Mouse (Mus musculus): ENCODE results near the gene Ambp. TPM values are rescaled to one million over a fixed set of nuclear protein-coding genes. Genes with fewer than 3 reads are reported as not detected.

Ambp gene
- polyA plus RNA-seq, 1 experiment from 2014 or later = 8.6 TPM

DNA sequence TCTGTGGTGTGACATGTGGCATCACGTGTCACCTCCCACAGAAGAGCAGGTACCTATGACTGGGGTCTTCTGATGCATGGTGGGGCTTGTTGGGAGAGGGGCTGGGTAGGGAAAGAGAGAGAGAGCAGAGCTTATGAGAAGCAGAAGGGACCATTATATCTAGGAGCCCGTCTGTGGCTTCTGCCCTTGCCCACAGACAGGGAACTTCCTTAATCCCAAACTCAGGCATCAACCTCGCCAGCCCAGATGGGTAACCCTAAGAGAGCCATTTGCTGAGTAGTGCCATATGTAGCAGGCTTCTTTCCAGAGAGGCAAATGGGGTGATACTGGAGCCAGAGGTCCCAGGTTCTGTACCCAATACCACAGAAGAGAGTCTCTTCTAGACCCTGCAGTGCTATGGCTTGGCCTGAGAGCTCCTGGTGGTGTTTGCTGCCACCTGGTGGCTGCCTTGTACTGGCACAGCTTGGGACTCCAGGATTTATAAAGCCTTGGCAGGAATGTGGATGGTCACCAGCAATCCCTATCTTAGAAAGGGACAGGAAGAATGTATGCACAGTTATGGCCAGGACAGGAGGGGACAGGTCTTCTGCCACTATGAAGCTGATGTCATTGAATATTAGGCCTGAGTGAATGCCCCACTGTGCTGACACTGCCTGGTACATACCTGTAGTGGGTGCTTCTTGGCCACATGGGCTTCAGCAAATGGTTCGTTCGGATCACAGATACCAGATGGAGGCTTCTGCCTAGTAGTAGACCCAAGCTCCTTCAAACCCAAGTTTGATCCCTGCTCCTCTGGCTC is 35.8 kb downstream of the Ambp start:
- WGBS = 82% methylated on average over 5 of the region's 5 CpGs

GRCm38 (mm10) chr4:63105651-63106050 is 48.9 kb downstream of the Ambp start:
- H3K4me2 ChIP-seq = no peak overlapping the region
- H3K9me3 ChIP-seq (replicated peaks) = no peaks in the 10 kb centered on the region
- no peak overlapping the region for H3K27ac ChIP-seq (ENCODE audit: poor library complexity, severe bottlenecking)
- no peak overlapping the region for H3K4me3 ChIP-seq
- no peak for ATAC-seq (ENCODE audit: insufficient number of reproducible peaks, low FRiP score)
- 84% methylated on average over 8 of the region's 8 CpGs for WGBS
- H3K9ac ChIP-seq = no peak overlapping the region
- H3K27me3 ChIP-seq (replicated peaks) = no peaks in the 10 kb centered on the region
- peaks cover 28% of the 10 kb centered on the region for H3K36me3 ChIP-seq
- no peaks in the 10 kb centered on the region for H3K4me1 ChIP-seq (replicated peaks)

More for the DNA sequence above, 35.8 kb downstream of the Ambp start:
- Histone ChIP-seq H3K9me3 (replicated peaks) (no peaks in the 10 kb centered on the region; the same call in 1 of the 2 replicates), H3K9ac (no peak overlapping the region), H3K36me3 (peaks cover 24% of the 10 kb centered on the region), H3K27ac (ENCODE audit: poor library complexity, severe bottlenecking) (no peak overlapping the region), H3K4me3 (no peak overlapping the region), H3K4me1 (replicated peaks) (0 out of 2 replicates have a peak, but pooled peaks cover 7% of the 10 kb centered on the region), H3K27me3 (replicated peaks) (no peaks in the 10 kb centered on the region), H3K4me2 (no peak overlapping the region)
- ATAC-seq (ENCODE audit: insufficient number of reproducible peaks, low FRiP score) = peak; percentile 72

GRCm38 (mm10) chr4:63102025-63102424 is 52.6 kb downstream of the Ambp start:
- H3K36me3 ChIP-seq = peaks cover 32% of the 10 kb centered on the region
- no peak overlapping the region for H3K4me2 ChIP-seq
- WGBS = 89% methylated on average over 4 of the region's 4 CpGs
- no peak for ATAC-seq (ENCODE audit: insufficient number of reproducible peaks, low FRiP score)
- no peak overlapping the region for H3K9ac ChIP-seq
- peaks cover 7% of the 10 kb centered on the region for H3K4me1 ChIP-seq (replicated peaks)
- H3K27me3 ChIP-seq (replicated peaks) = no peaks in the 10 kb centered on the region
- no peaks in the 10 kb centered on the region for H3K9me3 ChIP-seq (replicated peaks)
- H3K4me3 ChIP-seq = no peak overlapping the region
- no peak overlapping the region for H3K27ac ChIP-seq (ENCODE audit: poor library complexity, severe bottlenecking)

DNA sequence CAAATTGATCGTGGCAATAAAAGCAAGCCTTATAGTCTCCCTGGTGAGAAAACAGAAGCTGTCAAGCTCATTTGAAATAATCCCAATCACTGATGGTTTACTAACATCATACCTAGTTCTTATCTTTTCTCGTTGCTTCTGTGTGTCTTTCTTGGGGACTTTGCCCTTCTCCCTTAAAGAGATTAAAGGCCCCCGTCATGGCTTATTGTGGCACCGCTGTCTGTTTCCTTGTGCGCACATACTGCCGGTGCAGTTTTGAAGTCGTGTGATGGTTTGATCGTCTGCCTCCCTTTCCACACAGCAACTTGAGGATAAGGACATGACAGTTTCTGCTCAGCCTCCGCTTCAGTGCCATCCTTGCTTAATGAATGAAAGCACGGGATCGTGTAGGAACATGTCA is 54.1 kb downstream of the Ambp start:
- peaks cover 39% of the 10 kb centered on the region for H3K36me3 ChIP-seq
- H3K27me3 ChIP-seq (replicated peaks) = no peaks in the 10 kb centered on the region
- H3K4me2 ChIP-seq = no peak overlapping the region
- H3K27ac ChIP-seq (ENCODE audit: poor library complexity, severe bottlenecking) = no peak overlapping the region
- ATAC-seq (ENCODE audit: insufficient number of reproducible peaks, low FRiP score) = no peak
- 85% methylated on average over 11 of the region's 11 CpGs for WGBS
- H3K4me3 ChIP-seq = no peak overlapping the region
- H3K9me3 ChIP-seq (replicated peaks) = no peaks in the 10 kb centered on the region
- H3K9ac ChIP-seq = no peak overlapping the region
- H3K4me1 ChIP-seq (replicated peaks) = peaks cover 11% of the 10 kb centered on the region

DNA sequence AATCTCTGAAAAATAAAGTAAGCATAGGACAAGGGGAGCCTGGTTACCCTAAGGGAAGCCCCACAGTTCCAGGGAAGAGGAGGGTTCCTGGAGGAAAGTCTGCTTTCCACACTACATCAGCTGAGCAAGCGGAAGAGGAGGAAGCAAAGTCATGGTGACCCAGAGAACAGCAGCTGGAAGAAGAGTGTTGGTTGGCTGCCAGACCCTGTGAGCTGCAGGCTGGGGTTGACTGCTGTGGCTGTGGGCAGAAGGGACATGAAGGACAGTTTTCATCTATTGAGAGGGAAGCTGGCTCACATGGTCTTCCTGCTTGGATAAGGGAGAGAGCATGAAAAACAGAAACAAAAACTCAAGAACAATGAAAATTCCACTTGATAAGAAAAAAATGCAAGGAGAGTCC is 57.0 kb downstream of the Ambp start:
- no peaks in the 10 kb centered on the region for H3K9me3 ChIP-seq (replicated peaks)
- no peaks in the 10 kb centered on the region for H3K27me3 ChIP-seq (replicated peaks)
- H3K9ac ChIP-seq = no peak overlapping the region
- WGBS = 71% methylated on average over 1 of the region's 1 CpGs
- H3K36me3 ChIP-seq = peaks cover 23% of the 10 kb centered on the region
- peaks cover 17% of the 10 kb centered on the region for H3K4me1 ChIP-seq (replicated peaks)
- peak; percentile 63 for ATAC-seq (ENCODE audit: insufficient number of reproducible peaks, low FRiP score)
- no peak overlapping the region for H3K4me2 ChIP-seq
- peak overlapping the region; percentile 56; the same call in 1 of the 2 replicates for H3K27ac ChIP-seq (ENCODE audit: poor library complexity, severe bottlenecking)
- H3K4me3 ChIP-seq = no peak overlapping the region

Other genes with a start within 250 kb of the Ambp start
- gene Zfp618, start 189.2 kb downstream of the Ambp start, polyA plus RNA-seq (2016; fragmentation: Nextera tagmentation; extraction: Ambion mirVana) = 11.5 and 13.3 TPM in 2 replicates
- gene Kif12, start 17.3 kb upstream of the Ambp start, polyA plus RNA-seq (2016; fragmentation: Nextera tagmentation; extraction: Ambion mirVana) = 0.14 and 0.46 TPM in 2 replicates
- 3.7 and 3.8 TPM in 2 replicates for gene Col27a1, start 59.2 kb upstream of the Ambp start, polyA plus RNA-seq (2016; fragmentation: Nextera tagmentation; extraction: Ambion mirVana)
- not detected in 2 replicates for gene Orm1, start 189.8 kb upstream of the Ambp start, polyA plus RNA-seq (2016; fragmentation: Nextera tagmentation; extraction: Ambion mirVana)
- not detected in 2 replicates for gene Orm3, start 201.4 kb upstream of the Ambp start, polyA plus RNA-seq (2016; fragmentation: Nextera tagmentation; extraction: Ambion mirVana)
- gene Orm2, start 207.7 kb upstream of the Ambp start, polyA plus RNA-seq (2016; fragmentation: Nextera tagmentation; extraction: Ambion mirVana) = not detected in 2 replicates
- gene Akna, start 248.6 kb upstream of the Ambp start, polyA plus RNA-seq (2016; fragmentation: Nextera tagmentation; extraction: Ambion mirVana) = 3.0 and 3.3 TPM in 2 replicates